Mouse (Mus musculus) lung, embryonic 15.5 days (tissue): Measurements from ENCODE around the gene Mef2c. TPM values are rescaled to one million over a fixed set of nuclear protein-coding genes. Genes with fewer than 3 reads are reported as not detected.

Experiments
- ATAC-seq: fragments of 200-750 bp; cut with Nextera tagmentation; 2 replicates; pipeline ENCODE4 v1.8.0; 2017; ENCODE audit warnings: moderate number of reproducible peaks, borderline replicate concordance; ENCODE audit not compliant: low FRiP score, low TSS enrichment; ENCODE audit errors: extremely low read depth
- H3K27ac ChIP-seq: fragments of 300-500 bp; sonication (generic); 2 replicates; pipeline ENCODE4 v1.5.1; 2015; ENCODE audit warnings: moderate library complexity, mild to moderate bottlenecking, inconsistent platforms
- H3K27me3 ChIP-seq: fragments of 300-500 bp; sonication (generic); 2 replicates; pipeline ENCODE4 v1.6.1; 2015; ENCODE audit warnings: inconsistent platforms
- H3K36me3 ChIP-seq: fragments of 300-500 bp; sonication (generic); 2 replicates; pipeline ENCODE4 v1.6.1; 2015; ENCODE audit warnings: inconsistent platforms
- H3K4me1 ChIP-seq: fragments of 300-500 bp; sonication (generic); 2 replicates; pipeline ENCODE4 v1.6.1; 2015; ENCODE audit warnings: inconsistent platforms
- H3K4me2 ChIP-seq: fragments of 300-500 bp; sonication (generic); 2 replicates; pipeline ENCODE4 v1.6.1; 2015; ENCODE audit warnings: inconsistent platforms, mild to moderate bottlenecking, moderate library complexity
- H3K4me3 ChIP-seq: fragments of 300-500 bp; sonication (generic); 2 replicates; pipeline ENCODE4 v1.5.1; 2015; ENCODE audit warnings: mild to moderate bottlenecking, inconsistent platforms
- H3K9ac ChIP-seq: fragments of 300-500 bp; sonication (generic); 2 replicates; pipeline ENCODE4 v1.6.1; 2015; ENCODE audit warnings: inconsistent platforms
- H3K9me3 ChIP-seq: fragments of 300-500 bp; sonication (generic); 2 replicates; pipeline ENCODE4 v1.6.1; 2016; ENCODE audit warnings: inconsistent platforms
- WGBS: fragments of 180-500 bp; shearing (Covaris S2); methylation state at CpG from one replicate; pipeline ENCODE4 v1.1.7; 2015; 5-methylcytosine and 5-hydroxymethylcytosine counted together
- polyA plus RNA-seq: library from polyadenylated mRNA; unstranded; fragments of >200 nt; fragmentation: Nextera tagmentation; extraction: Ambion mirVana; gene quantifications from 2 replicates; pipeline ENCODE4 v1.2.1, GENCODE M21; 2015

The Mef2c gene
- polyA plus RNA-seq, 1 experiment from 2014 or later: 57.8 TPM

- Histone ChIP-seq H3K4me2 (no peak overlapping the region), H3K27me3 (no peaks in the 10 kb centered on the region), H3K27ac (no peak overlapping the region), H3K4me3 (no peak overlapping the region), H3K36me3 (no peaks in the 10 kb centered on the region), H3K9ac (no peak overlapping the region), H3K4me1 (no peaks in the 10 kb centered on the region), H3K9me3 (no peaks in the 10 kb centered on the region)
- WGBS: 85% methylated on average over 4 of the region's 4 CpGs
- no peak for ATAC-seq
These were observed 123.6 kb downstream of the Mef2c start for GRCm38 (mm10) chr13:83627429-83627828.

- Histone ChIP-seq H3K27me3 (no peaks in the 10 kb centered on the region), H3K4me1 (no peaks in the 10 kb centered on the region), H3K9me3 (no peaks in the 10 kb centered on the region), H3K4me3 (no peak overlapping the region), H3K36me3 (no peaks in the 10 kb centered on the region), H3K4me2 (no peak overlapping the region), H3K9ac (no peak overlapping the region), H3K27ac (no peak overlapping the region)
- 66% methylated on average over 3 of the region's 3 CpGs for WGBS
- ATAC-seq: no peak
These were observed 124.3 kb downstream of the Mef2c start for GRCm38 (mm10) chr13:83628139-83628538.

- no peak for ATAC-seq
- Histone ChIP-seq H3K9ac (no peak overlapping the region), H3K4me3 (no peak overlapping the region), H3K36me3 (no peaks in the 10 kb centered on the region), H3K4me2 (no peak overlapping the region), H3K4me1 (no peaks in the 10 kb centered on the region), H3K27me3 (no peaks in the 10 kb centered on the region), H3K9me3 (no peaks in the 10 kb centered on the region), H3K27ac (no peak overlapping the region)
- 82% methylated on average over 5 of the region's 5 CpGs for WGBS
These were observed 129.3 kb downstream of the Mef2c start for GRCm38 (mm10) chr13:83633155-83633554.

- 51% methylated on average over 7 of the region's 7 CpGs for WGBS
- no peak for ATAC-seq
- H3K27me3 ChIP-seq: no peaks in the 10 kb centered on the region
- H3K4me3 ChIP-seq: no peak overlapping the region
- no peak overlapping the region for H3K4me2 ChIP-seq
- H3K4me1 ChIP-seq: no peaks in the 10 kb centered on the region
- H3K36me3 ChIP-seq: no peaks in the 10 kb centered on the region
- no peak overlapping the region for H3K9ac ChIP-seq
- no peaks in the 10 kb centered on the region for H3K9me3 ChIP-seq
- H3K27ac ChIP-seq: no peak overlapping the region
These were observed 131.4 kb downstream of the Mef2c start for GRCm38 (mm10) chr13:83635218-83635617.

GRCm38 (mm10) chr13:83637666-83638065 is 133.8 kb downstream of the Mef2c start:
- Histone ChIP-seq H3K4me2 (no peak overlapping the region), H3K9ac (no peak overlapping the region), H3K9me3 (no peaks in the 10 kb centered on the region), H3K36me3 (no peaks in the 10 kb centered on the region), H3K27ac (no peak overlapping the region), H3K4me1 (no peaks in the 10 kb centered on the region), H3K27me3 (no peaks in the 10 kb centered on the region), H3K4me3 (no peak overlapping the region)
- ATAC-seq: no peak
- WGBS: 95% methylated on average over 3 of the region's 3 CpGs

- Histone ChIP-seq H3K4me3 (no peak overlapping the region), H3K9me3 (no peaks in the 10 kb centered on the region)
- WGBS: 79% methylated on average over 3 of the region's 3 CpGs
These were observed 134.9 kb downstream of the Mef2c start for GRCm38 (mm10) chr13:83638735-83639134.

GRCm38 (mm10) chr13:83649051-83649450 is 145.2 kb downstream of the Mef2c start:
- Histone ChIP-seq H3K27me3 (no peaks in the 10 kb centered on the region), H3K27ac (no peak overlapping the region), H3K4me2 (no peak overlapping the region), H3K4me1 (0 out of 2 replicates have a peak, but pooled peaks cover 3% of the 10 kb centered on the region), H3K9ac (no peak overlapping the region), H3K36me3 (no peaks in the 10 kb centered on the region), H3K4me3 (no peak overlapping the region), H3K9me3 (no peaks in the 10 kb centered on the region)
- no peak for ATAC-seq
- 76% methylated on average over 3 of the region's 3 CpGs for WGBS

More at GRCm38 (mm10) chr13:83638735-83639134, 134.9 kb downstream of the Mef2c start:
- no peak for ATAC-seq
- Histone ChIP-seq H3K27me3 (no peaks in the 10 kb centered on the region), H3K4me2 (no peak overlapping the region), H3K27ac (no peak overlapping the region), H3K9ac (no peak overlapping the region), H3K4me1 (no peaks in the 10 kb centered on the region), H3K36me3 (no peaks in the 10 kb centered on the region)

GRCm38 (mm10) chr13:83649795-83650476 is 146.1 kb downstream of the Mef2c start:
- Histone ChIP-seq H3K9ac (no peak overlapping the region), H3K4me2 (no peak overlapping the region), H3K9me3 (no peaks in the 10 kb centered on the region), H3K27ac (no peak overlapping the region), H3K27me3 (no peaks in the 10 kb centered on the region), H3K36me3 (no peaks in the 10 kb centered on the region), H3K4me1 (0 out of 2 replicates have a peak, but pooled peaks cover 3% of the 10 kb centered on the region), H3K4me3 (no peak overlapping the region)
- ATAC-seq: no peak
- WGBS: 62% methylated on average over 12 of the region's 12 CpGs

- Histone ChIP-seq H3K4me1 (0 out of 2 replicates have a peak, but pooled peaks cover 3% of the 10 kb centered on the region), H3K4me2 (no peak overlapping the region), H3K9me3 (no peaks in the 10 kb centered on the region), H3K4me3 (no peak overlapping the region), H3K36me3 (no peaks in the 10 kb centered on the region), H3K9ac (no peak overlapping the region), H3K27me3 (no peaks in the 10 kb centered on the region), H3K27ac (no peak overlapping the region)
- WGBS: 90% methylated on average over 3 of the region's 3 CpGs
- no peak for ATAC-seq
These were observed 147.0 kb downstream of the Mef2c start for GRCm38 (mm10) chr13:83650807-83651206.

GRCm38 (mm10) chr13:83651941-83652548 is 148.2 kb downstream of the Mef2c start:
- H3K4me1 ChIP-seq: 0 out of 2 replicates have a peak, but pooled peaks cover 3% of the 10 kb centered on the region
- H3K27ac ChIP-seq: no peak overlapping the region
- ATAC-seq: no peak
- 78% methylated on average over 7 of the region's 7 CpGs for WGBS
- H3K9me3 ChIP-seq: no peaks in the 10 kb centered on the region
- no peaks in the 10 kb centered on the region for H3K27me3 ChIP-seq
- no peaks in the 10 kb centered on the region for H3K36me3 ChIP-seq
- H3K9ac ChIP-seq: no peak overlapping the region
- no peak overlapping the region for H3K4me3 ChIP-seq
- no peak overlapping the region for H3K4me2 ChIP-seq

GRCm38 (mm10) chr13:83652560-83652959 is 148.7 kb downstream of the Mef2c start:
- 87% methylated on average over 8 of the region's 8 CpGs for WGBS
- H3K9ac ChIP-seq: no peak overlapping the region
- ATAC-seq: no peak
- H3K27me3 ChIP-seq: no peaks in the 10 kb centered on the region
- H3K4me1 ChIP-seq: 0 out of 2 replicates have a peak, but pooled peaks cover 3% of the 10 kb centered on the region
- H3K4me2 ChIP-seq: no peak overlapping the region
- H3K27ac ChIP-seq: no peak overlapping the region
- no peaks in the 10 kb centered on the region for H3K36me3 ChIP-seq
- H3K4me3 ChIP-seq: no peak overlapping the region
- no peaks in the 10 kb centered on the region for H3K9me3 ChIP-seq
